ENCODE assay signal across 16 mouse cellular contexts in genomic region chr14:61715746-61716145, GRCm38 (mm10).
DNase-seq lines count a peak whose midpoint lies in the region; ATAC-seq and TF ChIP-seq lines count a peak whose summit lies in the region.
"Had no signal": no experiment of that assay in that cellular context is flagged by ENCODE, and none has a peak within 500 bp of the region (broad histone marks: within the 10 kb centered on the region; RNA-seq: fewer than 3 reads in every experiment).

No protein-coding gene starts in this region.

- H3K27ac ChIP-seq in gastrocnemius, adult 2 months = no peak overlapping the region
- no peak overlapping the region for H3K27ac ChIP-seq in liver, postnatal 0 days (ENCODE audit: low read depth)
- H3K27ac ChIP-seq in liver, embryonic 12.5 days = no peak overlapping the region
- no peak overlapping the region for H3K27ac ChIP-seq in MEL (ENCODE audit: control insufficient read depth, low read depth, low read length)
- H3K27ac ChIP-seq: embryonic facial prominence, embryonic 13.5 days; forebrain, embryonic 10.5 days had no signal

- intact Hi-C loops in gastrocnemius, adult 2 months (cut with DNase I) = no loop called here

- H3K36me3 ChIP-seq in liver, postnatal 0 days (replicated peaks; ENCODE audit: insufficient read depth, low read length) = no peaks in the 10 kb centered on the region
- H3K36me3 ChIP-seq in liver, embryonic 12.5 days = no peaks in the 10 kb centered on the region
- H3K36me3 ChIP-seq in MEL (ENCODE audit: control insufficient read depth in 1 of 2, insufficient read depth in 2 of 2, low read length in 2 of 2) = no peaks in the 10 kb centered on the region
- H3K36me3 ChIP-seq: embryonic facial prominence, embryonic 13.5 days; forebrain, embryonic 10.5 days had no signal

- H3K79me2 ChIP-seq in MEL (ENCODE audit: control insufficient read depth, insufficient read depth, low read length, poor library complexity) = no peaks in the 10 kb centered on the region

- no peak overlapping the region for H3K4me3 ChIP-seq in gastrocnemius, adult 2 months
- no peak overlapping the region for H3K4me3 ChIP-seq in liver, postnatal 0 days (ENCODE audit: low read depth, low read length)
- H3K4me3 ChIP-seq in liver, embryonic 12.5 days = no peak overlapping the region
- no peak overlapping the region for H3K4me3 ChIP-seq in MEL (ENCODE audit: control insufficient read depth in 1 of 2, insufficient read depth in 1 of 2, low read depth in 2 of 2, low read length in 2 of 2)
- H3K4me3 ChIP-seq: embryonic facial prominence, embryonic 13.5 days; forebrain, embryonic 10.5 days; megakaryocyte, embryonic 14.5 days had no signal

- peak; percentile 28; the same call in 1 of the 2 replicates for TF ChIP-seq CTCF in gastrocnemius, adult 2 months (IDR thresholded peaks at IDR 0.05)
- TF ChIP-seq CTCF in liver, postnatal 0 days (IDR thresholded peaks at IDR 0.05; ENCODE audit: low read depth) = peak; percentile 28; the same call in 1 of the 2 replicates
- TF ChIP-seq CTCF in MEL (IDR thresholded peaks at IDR 0.05 in 2 of 3, conservative IDR thresholded peaks at IDR 0.05 in 1 of 3; ENCODE audit: control insufficient read depth in 1 of 3, insufficient read depth in 1 of 3, low read depth in 2 of 3, low read length in 3 of 3, poor library complexity in 1 of 3, severe bottlenecking in 1 of 3) = peak in 2 of 3 experiments; percentile 36 to 37; a peak in 5 of 6 replicates

- TF ChIP-seq RAD21 in MEL (IDR thresholded peaks at IDR 0.05; ENCODE audit: low read depth, low read length) = no peak; the same call in 1 of the 2 replicates

- no peak for TF ChIP-seq POLR2A in MEL (IDR thresholded peaks at IDR 0.05; ENCODE audit: control insufficient read depth in 1 of 2, insufficient read depth in 1 of 2, low read depth in 1 of 2, low read length in 2 of 2, poor library complexity in 1 of 2)

- H3K9me3 ChIP-seq in liver, postnatal 0 days (ENCODE audit: low read length) = peaks cover 7% of the 10 kb centered on the region
- H3K9me3 ChIP-seq in liver, embryonic 12.5 days (replicated peaks) = peaks cover 7% of the 10 kb centered on the region; the same call in 1 of the 2 replicates
- no peaks in the 10 kb centered on the region for H3K9me3 ChIP-seq in MEL (replicated peaks; ENCODE audit: insufficient read depth, low read length)

- ATAC-seq in liver, postnatal 0 days = no peak
- ATAC-seq in liver, embryonic 12.5 days = no peak
- ATAC-seq in neutrophil, adult 5-6 weeks (ENCODE audit: extremely low read depth, insufficient number of reproducible peaks, low FRiP score, poor library complexity, severe bottlenecking) = 0 out of 2 replicates have a peak, but pooled peaks have one; percentile 23

- no peaks in the 10 kb centered on the region for H3K4me1 ChIP-seq in liver, postnatal 0 days (ENCODE audit: insufficient read depth)
- no peaks in the 10 kb centered on the region for H3K4me1 ChIP-seq in liver, embryonic 12.5 days
- H3K4me1 ChIP-seq in MEL (ENCODE audit: control insufficient read depth in 1 of 2, insufficient read depth in 2 of 2, low read length in 2 of 2) = no peaks in the 10 kb centered on the region
- H3K4me1 ChIP-seq: embryonic facial prominence, embryonic 13.5 days had no signal

- H3K4me2 ChIP-seq in liver, postnatal 0 days (ENCODE audit: low read depth, low read length) = no peak overlapping the region
- no peak overlapping the region for H3K4me2 ChIP-seq in liver, embryonic 12.5 days
- H3K4me2 ChIP-seq: embryonic facial prominence, embryonic 13.5 days; lung, embryonic 14.5 days had no signal

- no peak for TF ChIP-seq EP300 in liver, postnatal 0 days (IDR thresholded peaks at IDR 0.05; ENCODE audit: low read depth)
- TF ChIP-seq EP300 in MEL (IDR thresholded peaks at IDR 0.05; ENCODE audit: low read depth in 1 of 2, low read length in 2 of 2) = no peak

- 85% methylated on average over 4 of the region's 4 CpGs for WGBS in liver, postnatal 0 days (ENCODE audit: insufficient replicate concordance)
- 73% methylated on average over 4 of the region's 4 CpGs for WGBS in liver, embryonic 12.5 days (ENCODE audit: insufficient replicate concordance)

- H3K9ac ChIP-seq in liver, postnatal 0 days (replicated peaks) = no peak overlapping the region
- H3K9ac ChIP-seq in liver, embryonic 12.5 days = no peak overlapping the region
- no peak overlapping the region for H3K9ac ChIP-seq in MEL (ENCODE audit: control insufficient read depth, low read depth, low read length, poor library complexity, severe bottlenecking)
- H3K9ac ChIP-seq: embryonic facial prominence, embryonic 13.5 days; lung, embryonic 14.5 days had no signal

- H3K27me3 ChIP-seq in liver, postnatal 0 days (ENCODE audit: insufficient read depth, low read length) = no peaks in the 10 kb centered on the region
- H3K27me3 ChIP-seq in liver, embryonic 12.5 days (replicated peaks) = no peaks in the 10 kb centered on the region
- no peaks in the 10 kb centered on the region; a peak in 2 of 4 replicates for H3K27me3 ChIP-seq in MEL (ENCODE audit: control insufficient read depth in 1 of 2, insufficient read depth in 2 of 2, low read length in 2 of 2)
- H3K27me3 ChIP-seq: embryonic facial prominence, embryonic 13.5 days had no signal

- no peak for DNase-seq in gastrocnemius, adult 2 months
- no peak for DNase-seq in gastrocnemius, adult 18-20 months (ENCODE audit: low spot score)
- no peak for DNase-seq in liver, postnatal 0 days
- peak; percentile 41 for DNase-seq in MEL (ENCODE audit: low read depth, low spot score)
- no peak for DNase-seq in adipocyte (ENCODE audit: low spot score)
- no peak for DNase-seq in heart, adult 18-20 months
- DNase-seq: adrenal gland, postnatal 25 days; heart, postnatal 14 days; kidney, postnatal 10 days; lung, embryonic 14.5 days; right cerebral cortex, postnatal 25 days had no signal

TF ChIP-seq in MEL, 35 proteins besides CTCF, POLR2A, EP300 and RAD21:
- TF ChIP-seq USF2 (IDR thresholded peaks at IDR 0.05; ENCODE audit: borderline replicate concordance in 1 of 2, insufficient read depth in 1 of 2, low read depth in 1 of 2, low read length in 2 of 2) (no peak), SMC3 (IDR thresholded peaks at IDR 0.05; ENCODE audit: low read depth, low read length) (peak; percentile 36)
